Mouse (Mus musculus) C2C12 (cell line): Measurements from ENCODE around the gene Timm17a. TPM values are rescaled to one million over a fixed set of nuclear protein-coding genes. Genes with fewer than 3 reads are reported as not detected.

ENCODE experiments used
- H3K27me3 ChIP-seq: one replicate; pipeline ENCODE4 v1.6.1; 2011; ENCODE audit not compliant: control insufficient read depth, insufficient read depth, insufficient read length
- H3K36me3 ChIP-seq: one replicate; pipeline ENCODE4 v1.6.1; 2011; ENCODE audit not compliant: control insufficient read depth, insufficient read depth
- H3K4me3 ChIP-seq: one replicate; pipeline ENCODE4 v1.5.1; 2011; ENCODE audit warnings: mild to moderate bottlenecking, control low read depth; ENCODE audit not compliant: poor library complexity, insufficient read depth, severe bottlenecking
- H3K79me2 ChIP-seq: one replicate; pipeline ENCODE4 v1.6.1; 2011; ENCODE audit not compliant: control insufficient read depth, insufficient read depth
- H3K79me3 ChIP-seq: one replicate; pipeline ENCODE4 v1.6.1; 2011; ENCODE audit warnings: low read depth, control low read depth
- H3ac ChIP-seq: one replicate; pipeline ENCODE3; 2011; ENCODE audit warnings: low read depth; ENCODE audit not compliant: control insufficient read depth, insufficient read length
- CEBPB ChIP-seq: IDR thresholded peaks from one replicate; pipeline ENCODE4 v1.6.1; 2011; ENCODE audit warnings: low read depth, mild to moderate bottlenecking, control low read depth, moderate library complexity
- CTCF ChIP-seq: IDR thresholded peaks from one replicate; pipeline ENCODE4 v1.5.1; 2011; ENCODE audit not compliant: control insufficient read depth, insufficient read depth, insufficient read length
- FOSL1 ChIP-seq: IDR thresholded peaks from one replicate; pipeline ENCODE4 v1.8.0; 2011; ENCODE audit warnings: mild to moderate bottlenecking, low read length; ENCODE audit not compliant: poor library complexity, insufficient read depth, severe bottlenecking
- MAX ChIP-seq: IDR thresholded peaks from one replicate; pipeline ENCODE4 v1.6.1; 2011; ENCODE audit warnings: mild to moderate bottlenecking, control low read depth
- MYOD1 ChIP-seq: IDR thresholded peaks from one replicate; pipeline ENCODE4 v1.6.1; 2011; ENCODE audit warnings: low read depth; ENCODE audit not compliant: control insufficient read depth, insufficient read length
- MYOG ChIP-seq: IDR thresholded peaks from one replicate; pipeline ENCODE4 v1.6.1; 2011; ENCODE audit not compliant: control insufficient read depth, insufficient read length; ENCODE audit errors: extremely low read depth
- USF1 ChIP-seq: IDR thresholded peaks from one replicate; pipeline ENCODE4 v1.6.1; 2011; ENCODE audit warnings: low read depth, mild to moderate bottlenecking, control low read depth, moderate library complexity
- long read RNA-seq, 2 experiments: library from polyadenylated mRNA; unstranded; transcript quantifications; one replicate each; pipeline ENCODE4 v2.0.0; 2019 to 2020
- polyA plus RNA-seq: library from polyadenylated mRNA; unstranded; fragments of >200 nt; fragmentation: generic; extraction: Trizol; gene quantifications from one replicate; pipeline ENCODE4 v1.2.1, GENCODE M21; 2012; ENCODE audit warnings: missing spikeins

The Timm17a gene
- 218 TPM for polyA plus RNA-seq
- long read RNA-seq, experiment 1, full-length matches to known transcripts: 145 of 166 reads
- long read RNA-seq, experiment 1, partial matches to known transcripts: 15 of 166 reads
- long read RNA-seq, experiment 1, other reads (novel, unspliced or antisense): 6 of 166 reads
- long read RNA-seq, experiment 2, full-length matches to known transcripts: 83 of 88 reads
- long read RNA-seq, experiment 2, partial matches to known transcripts: 2 of 88 reads
- long read RNA-seq, experiment 2, other reads (novel, unspliced or antisense): 3 of 88 reads

- Histone ChIP-seq H3K27me3 (no peaks in the 10 kb centered on the region), H3K36me3 (peaks cover 8% of the 10 kb centered on the region), H3K4me3 (peak within 1 kb of the TSS; percentile 85), H3K79me3 (peaks cover 47% of the 10 kb centered on the region), H3K79me2 (peaks cover 51% of the 10 kb centered on the region), H3ac (peak within 1 kb of the TSS; percentile 100)
- TF ChIP-seq MYOD1 (no peak), MAX (peak; percentile 46)
Measured at GRCm38 (mm10) chr1:135313284-135314031, at the start of gene Timm17a. Timm17a (minus strand) TSS chr1:135313778.

- no peaks in the 10 kb centered on the region for H3K36me3 ChIP-seq
- no peaks in the 10 kb centered on the region for H3K79me3 ChIP-seq
- no peaks in the 10 kb centered on the region for H3K27me3 ChIP-seq
- TF ChIP-seq CEBPB (no peak), FOSL1 (no peak), USF1 (no peak), MYOG (no peak), MAX (no peak), MYOD1 (no peak), CTCF (no peak)
- H3K4me3 ChIP-seq: no peak overlapping the region
- H3ac ChIP-seq: no peak overlapping the region
- H3K79me2 ChIP-seq: no peaks in the 10 kb centered on the region
Measured at GRCm38 (mm10) chr1:135362115-135362514, 48.5 kb upstream of the Timm17a start.

- no peaks in the 10 kb centered on the region for H3K27me3 ChIP-seq
- no peak for TF ChIP-seq CTCF
- no peak for TF ChIP-seq CEBPB
- H3K36me3 ChIP-seq: no peaks in the 10 kb centered on the region
- H3K79me2 ChIP-seq: no peaks in the 10 kb centered on the region
- H3K4me3 ChIP-seq: no peak overlapping the region
- H3K79me3 ChIP-seq: no peaks in the 10 kb centered on the region
- H3ac ChIP-seq: no peak overlapping the region
Measured at GRCm38 (mm10) chr1:135361491-135361890, 47.9 kb upstream of the Timm17a start.

GRCm38 (mm10) chr1:135359071-135359470 is 45.5 kb upstream of the Timm17a start:
- Histone ChIP-seq H3ac (no peak overlapping the region), H3K4me3 (no peak overlapping the region), H3K79me2 (no peaks in the 10 kb centered on the region), H3K27me3 (no peaks in the 10 kb centered on the region), H3K36me3 (no peaks in the 10 kb centered on the region), H3K79me3 (no peaks in the 10 kb centered on the region)
- TF ChIP-seq MYOD1 (no peak), CTCF (no peak), MYOG (no peak)

GRCm38 (mm10) chr1:135351953-135352352 is 38.4 kb upstream of the Timm17a start:
- H3K27me3 ChIP-seq: no peaks in the 10 kb centered on the region
- no peak overlapping the region for H3ac ChIP-seq
- H3K4me3 ChIP-seq: no peak overlapping the region
- H3K79me2 ChIP-seq: no peaks in the 10 kb centered on the region
- no peak for TF ChIP-seq USF1
- TF ChIP-seq FOSL1: no peak
- no peak for TF ChIP-seq CTCF
- TF ChIP-seq MYOD1: no peak
- no peak for TF ChIP-seq MYOG
- TF ChIP-seq MAX: no peak
- no peak for TF ChIP-seq CEBPB
- H3K36me3 ChIP-seq: no peaks in the 10 kb centered on the region
- no peaks in the 10 kb centered on the region for H3K79me3 ChIP-seq

- H3K27me3 ChIP-seq: no peaks in the 10 kb centered on the region
- H3K79me3 ChIP-seq: no peaks in the 10 kb centered on the region
- no peak for TF ChIP-seq MYOG
- no peak for TF ChIP-seq CTCF
- TF ChIP-seq MAX: no peak
- no peak for TF ChIP-seq USF1
- TF ChIP-seq FOSL1: no peak
- no peak for TF ChIP-seq MYOD1
- TF ChIP-seq CEBPB: no peak
- H3K36me3 ChIP-seq: no peaks in the 10 kb centered on the region
- no peaks in the 10 kb centered on the region for H3K79me2 ChIP-seq
- H3ac ChIP-seq: no peak overlapping the region
- H3K4me3 ChIP-seq: no peak overlapping the region
Measured at GRCm38 (mm10) chr1:135347498-135348169, 34.1 kb upstream of the Timm17a start.
